18 mouse cellular contexts compared by ENCODE assay signal in the genomic region with DNA sequence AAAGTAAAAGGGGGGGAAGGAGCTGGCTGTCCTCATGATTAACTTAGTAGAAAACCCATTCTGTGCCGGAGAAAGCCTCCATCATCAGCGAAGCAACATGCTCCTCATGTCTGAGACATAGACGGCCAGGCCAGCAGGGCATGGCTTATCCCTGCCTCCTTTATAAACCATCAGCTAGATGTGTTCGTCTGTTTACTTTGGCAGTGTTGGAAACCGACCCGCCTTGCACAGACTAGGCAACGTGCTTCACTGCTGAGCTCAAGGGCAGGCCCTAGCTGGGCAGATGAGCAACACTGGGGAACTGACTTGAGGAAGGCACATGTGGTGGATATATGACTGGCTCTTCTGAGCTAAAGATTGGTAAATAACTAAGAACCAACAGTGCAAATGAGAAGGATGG.
DNase-seq lines count a peak whose midpoint lies in the region; ATAC-seq and TF ChIP-seq lines count a peak whose summit lies in the region.
"Had no signal": no experiment of that assay in that cellular context is flagged by ENCODE, and none has a peak within 500 bp of the region (broad histone marks: within the 10 kb centered on the region; RNA-seq: fewer than 3 reads in every experiment).

No protein-coding gene starts in this region.

- no peak for DNase-seq in heart, postnatal 36 days
- DNase-seq in ovary, postnatal 36 days (ENCODE audit: low spot score) = peak; percentile 7
- no peak for DNase-seq in ovary, adult 18-20 months (ENCODE audit: low spot score)
- DNase-seq in stomach, postnatal 0 days (ENCODE audit: low spot score) = peak; percentile 33
- no peak for DNase-seq in midbrain, postnatal 0 days (ENCODE audit: low spot score)
- no peak for DNase-seq in kidney, postnatal 36 days
- DNase-seq: cerebellum, postnatal 36 days; gastrocnemius, adult 2 months; kidney, adult 9 months; left cerebral cortex, postnatal 4 days; thymus, adult 18-20 months had no signal

- ATAC-seq in heart, embryonic 12.5 days (ENCODE audit: insufficient number of reproducible peaks, low FRiP score) = peak; percentile 55; the same call in 1 of the 2 replicates
- ATAC-seq in lung, embryonic 15.5 days (ENCODE audit: borderline replicate concordance, extremely low read depth, low FRiP score, low TSS enrichment) = peak; percentile 62; the same call in 1 of the 2 replicates
- peak; percentile 76 for ATAC-seq in stomach, postnatal 0 days (ENCODE audit: low FRiP score, low TSS enrichment)
- no peak for ATAC-seq in midbrain, postnatal 0 days (ENCODE audit: low FRiP score)
- ATAC-seq: activated CD4-positive, CD25-positive, alpha-beta regulatory T cell, adult 4 months; forebrain, embryonic 14.5 days had no signal

- peaks cover 4% of the 10 kb centered on the region for H3K4me1 ChIP-seq in heart, embryonic 12.5 days (replicated peaks)
- peaks cover 35% of the 10 kb centered on the region for H3K4me1 ChIP-seq in lung, embryonic 15.5 days
- peaks cover 4% of the 10 kb centered on the region; the same call in 1 of the 2 replicates for H3K4me1 ChIP-seq in stomach, postnatal 0 days (replicated peaks; ENCODE audit: control insufficient read depth, insufficient read depth)
- no peaks in the 10 kb centered on the region for H3K4me1 ChIP-seq in midbrain, postnatal 0 days (ENCODE audit: insufficient read depth, low read length)
- H3K4me1 ChIP-seq: megakaryocyte, embryonic 14.5 days had no signal

- 0 out of 2 replicates have a peak, but pooled peaks cover 3% of the 10 kb centered on the region for H3K36me3 ChIP-seq in heart, embryonic 12.5 days
- H3K36me3 ChIP-seq in lung, embryonic 15.5 days = no peaks in the 10 kb centered on the region
- no peaks in the 10 kb centered on the region for H3K36me3 ChIP-seq in stomach, postnatal 0 days (ENCODE audit: control insufficient read depth, insufficient read depth, low read length)
- no peaks in the 10 kb centered on the region for H3K36me3 ChIP-seq in midbrain, postnatal 0 days (ENCODE audit: insufficient read depth, low read length)
- H3K36me3 ChIP-seq: embryonic facial prominence, embryonic 15.5 days; hindbrain, embryonic 12.5 days had no signal

- no peak overlapping the region for H3K4me2 ChIP-seq in heart, embryonic 12.5 days
- H3K4me2 ChIP-seq in lung, embryonic 15.5 days = no peak overlapping the region
- H3K4me2 ChIP-seq in stomach, postnatal 0 days (replicated peaks; ENCODE audit: low read depth) = no peak overlapping the region
- H3K4me2 ChIP-seq in midbrain, postnatal 0 days (ENCODE audit: low read depth, low read length, poor library complexity, severe bottlenecking) = no peak overlapping the region
- H3K4me2 ChIP-seq: embryonic facial prominence, embryonic 15.5 days; hindbrain, embryonic 12.5 days had no signal

- H3K9me3 ChIP-seq in heart, embryonic 12.5 days (replicated peaks) = no peaks in the 10 kb centered on the region
- no peaks in the 10 kb centered on the region for H3K9me3 ChIP-seq in lung, embryonic 15.5 days
- H3K9me3 ChIP-seq in stomach, postnatal 0 days (ENCODE audit: control insufficient read depth, low read length) = no peaks in the 10 kb centered on the region
- H3K9me3 ChIP-seq in midbrain, postnatal 0 days (ENCODE audit: low read length) = no peaks in the 10 kb centered on the region
- H3K9me3 ChIP-seq: embryonic facial prominence, embryonic 15.5 days; hindbrain, embryonic 12.5 days; megakaryocyte, embryonic 14.5 days had no signal

- no peak overlapping the region for H3K27ac ChIP-seq in heart, embryonic 12.5 days (ENCODE audit: poor library complexity, severe bottlenecking)
- H3K27ac ChIP-seq in lung, embryonic 15.5 days = no peak overlapping the region
- H3K27ac ChIP-seq in stomach, postnatal 0 days (replicated peaks) = 0 out of 2 replicates have a peak overlapping the region, but pooled peaks have one; percentile 18
- no peak overlapping the region for H3K27ac ChIP-seq in midbrain, postnatal 0 days (ENCODE audit: low read depth, low read length)
- H3K27ac ChIP-seq: embryonic facial prominence, embryonic 15.5 days; gastrocnemius, adult 2 months; hindbrain, embryonic 12.5 days had no signal

- intact Hi-C loops in heart, postnatal 36 days (cut with DNase I) = no loop called here

- H3K9ac ChIP-seq in heart, embryonic 12.5 days = no peak overlapping the region
- H3K9ac ChIP-seq in lung, embryonic 15.5 days = no peak overlapping the region
- no peak overlapping the region for H3K9ac ChIP-seq in stomach, postnatal 0 days (ENCODE audit: low read length)
- H3K9ac ChIP-seq in midbrain, postnatal 0 days (replicated peaks; ENCODE audit: low read length, poor library complexity, severe bottlenecking) = no peak overlapping the region
- H3K9ac ChIP-seq: embryonic facial prominence, embryonic 15.5 days; hindbrain, embryonic 12.5 days had no signal

- H3K4me3 ChIP-seq in heart, embryonic 12.5 days = no peak overlapping the region
- H3K4me3 ChIP-seq in lung, embryonic 15.5 days = no peak overlapping the region
- no peak overlapping the region for H3K4me3 ChIP-seq in stomach, postnatal 0 days (ENCODE audit: low read depth, low read length)
- H3K4me3 ChIP-seq in midbrain, postnatal 0 days (ENCODE audit: low read depth, low read length) = no peak overlapping the region
- H3K4me3 ChIP-seq: embryonic facial prominence, embryonic 15.5 days; gastrocnemius, adult 2 months; hindbrain, embryonic 12.5 days; megakaryocyte, embryonic 14.5 days had no signal

- TF ChIP-seq EP300 in stomach, postnatal 0 days (optimal IDR thresholded peaks at IDR 0.05) = no peak

- no peak for TF ChIP-seq CTCF in stomach, postnatal 0 days (IDR thresholded peaks at IDR 0.05; ENCODE audit: low read depth)
- TF ChIP-seq CTCF in midbrain, postnatal 0 days (IDR thresholded peaks at IDR 0.05) = no peak

- WGBS in heart, embryonic 12.5 days = 47% methylated on average over 7 of the region's 7 CpGs
- 22% methylated on average over 7 of the region's 7 CpGs for WGBS in lung, embryonic 15.5 days
- WGBS in stomach, postnatal 0 days = 21% methylated on average over 7 of the region's 7 CpGs
- WGBS in midbrain, postnatal 0 days = 65% methylated on average over 7 of the region's 7 CpGs

- H3K27me3 ChIP-seq in heart, embryonic 12.5 days (replicated peaks) = no peaks in the 10 kb centered on the region
- no peaks in the 10 kb centered on the region for H3K27me3 ChIP-seq in lung, embryonic 15.5 days
- no peaks in the 10 kb centered on the region for H3K27me3 ChIP-seq in stomach, postnatal 0 days (ENCODE audit: control insufficient read depth, insufficient read depth, low read length)
- H3K27me3 ChIP-seq in midbrain, postnatal 0 days (ENCODE audit: insufficient read depth, low read length) = no peaks in the 10 kb centered on the region
- H3K27me3 ChIP-seq: hindbrain, embryonic 12.5 days had no signal

Comparison
In these comparisons a context has a peak if more than half of its experiments do, and no peak if none do; other contexts are left out.
1. DNase-seq: peak in ovary, postnatal 36 days (single experiment) and stomach, postnatal 0 days (single experiment); none in heart, postnatal 36 days (0 of 2), ovary, adult 18-20 months (single experiment), midbrain, postnatal 0 days (single experiment) and kidney, postnatal 36 days (0 of 2).